Mouse (Mus musculus) retina, adult 2 months (tissue): ENCODE measurements around the gene Gkn3.

Experiments used
- DNase-seq: peaks from one replicate; pipeline ENCODE4 v3.0.0-alpha.2; 2012; ENCODE audit warnings: low read depth, low spot score

The Gkn3 gene

GRCm38 (mm10) chr6:87354441-87354840 lies 34.3 kb downstream of the Gkn3 start:
- no peak for DNase-seq

GRCm38 (mm10) chr6:87350829-87351228 lies 37.9 kb downstream of the Gkn3 start, which contains the start of gene Gkn1:
TSS of gene Gkn1 (minus strand) at chr6:87350942.
- DNase-seq = no peak

- DNase-seq = no peak
Measured at GRCm38 (mm10) chr6:87335935-87336295, 52.8 kb downstream of the Gkn3 start.

GRCm38 (mm10) chr6:87335091-87335934 lies 53.4 kb downstream of the Gkn3 start, which contains the start of gene Antxr1:
TSS of gene Antxr1 (minus strand) at chr6:87335821.
- no peak for DNase-seq

DNA sequence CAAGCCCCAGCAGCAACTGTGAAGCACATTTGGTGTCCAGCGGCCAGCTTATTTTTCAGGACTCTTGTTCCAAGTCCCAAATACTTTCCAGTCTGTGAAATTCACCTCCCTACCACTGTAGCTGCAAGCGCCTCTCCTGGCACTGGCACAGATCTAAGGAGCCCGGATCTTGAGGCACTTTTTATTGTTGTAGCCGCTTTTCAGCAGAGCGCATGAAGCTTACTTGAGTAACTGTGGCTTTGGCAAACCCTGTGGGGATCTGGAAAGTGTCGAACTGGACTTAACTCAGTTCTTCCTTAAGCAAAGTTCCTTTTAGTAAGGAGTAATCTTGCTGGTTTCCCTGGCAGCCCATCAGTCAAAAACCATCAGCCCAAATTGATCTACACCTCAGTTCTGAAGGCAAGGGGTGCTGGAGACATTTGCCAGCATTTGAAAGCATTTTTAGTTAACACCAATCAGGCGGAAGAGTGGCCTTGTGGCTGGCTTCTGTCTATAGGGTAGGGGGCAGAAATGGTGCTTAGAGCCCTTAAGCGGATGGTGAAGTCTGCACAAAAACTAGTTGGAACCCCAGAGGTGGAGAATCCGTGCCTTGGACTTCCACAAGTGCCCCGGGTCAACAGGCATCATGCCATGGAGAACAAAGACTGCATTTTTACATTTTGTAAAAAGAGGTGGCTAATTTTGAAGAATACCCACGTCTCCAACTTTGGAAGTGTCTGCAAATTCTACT lies 54.2 kb downstream of the Gkn3 start:
- DNase-seq = no peak
